Mouse (Mus musculus) lung, embryonic 14.5 days (tissue): ENCODE measurements at regions not wholly inside any gene's neighbourhood (a gene's known extent, or its start where the extent isn't known, plus 50 kb on each side); places are given as distances from the start of the nearest gene placed in this dataset.

ENCODE experiments used
- ATAC-seq: fragments of 200-750 bp; cut with Nextera tagmentation; 2 replicates; pipeline ENCODE4 v1.8.0; 2017; ENCODE audit warnings: mild to moderate bottlenecking, moderate TSS enrichment, moderate library complexity; ENCODE audit not compliant: insufficient read depth
- DNase-seq: peaks from one replicate; pipeline ENCODE4 v3.0.0-alpha.2; 2015
- H3K27ac ChIP-seq: fragments of 300-500 bp; sonication (generic); 2 replicates; pipeline ENCODE4 v1.5.1; 2014; ENCODE audit warnings: low read depth, mild to moderate bottlenecking, moderate library complexity
- H3K27me3 ChIP-seq: fragments of 300-500 bp; sonication (generic); 2 replicates; pipeline ENCODE4 v1.6.1; 2014; ENCODE audit warnings: low read length, control low read depth; ENCODE audit not compliant: insufficient read depth
- H3K36me3 ChIP-seq: fragments of 300-500 bp; sonication (generic); 2 replicates; pipeline ENCODE4 v1.6.1; 2014; ENCODE audit warnings: control low read depth; ENCODE audit not compliant: insufficient read depth
- H3K4me1 ChIP-seq: fragments of 300-500 bp; sonication (generic); 2 replicates; pipeline ENCODE4 v1.6.1; 2014; ENCODE audit warnings: antibody characterized with exemption, control low read depth; ENCODE audit not compliant: insufficient read depth
- H3K4me2 ChIP-seq: fragments of 300-500 bp; sonication (generic); 2 replicates; pipeline ENCODE4 v1.6.1; 2014; ENCODE audit warnings: mild to moderate bottlenecking
- H3K4me3 ChIP-seq: fragments of 300-500 bp; sonication (generic); 2 replicates; pipeline ENCODE4 v1.5.1; 2014; ENCODE audit warnings: low read depth, low read length
- H3K9ac ChIP-seq: fragments of 300-500 bp; sonication (generic); 2 replicates; pipeline ENCODE4 v1.6.1; 2014
- H3K9me3 ChIP-seq: fragments of 300-500 bp; sonication (generic); 2 replicates; pipeline ENCODE4 v1.6.1; 2016; ENCODE audit warnings: low read depth, low read length, control low read depth
- CTCF ChIP-seq: IDR thresholded peaks from 2 replicates; pipeline ENCODE4 v1.5.1; 2016; ENCODE audit warnings: antibody characterized with exemption, low read depth
- WGBS: fragments of 180-500 bp; shearing (Covaris S2); extraction: QIAGEN DNeasy Blood & Tissue Kit; methylation state at CpG from one replicate; pipeline ENCODE4 v1.1.7; 2014; 5-methylcytosine and 5-hydroxymethylcytosine counted together

- Histone ChIP-seq H3K9ac (no peak overlapping the region; the same call in 1 of the 2 replicates), H3K27ac (no peak overlapping the region), H3K4me1 (0 out of 2 replicates have a peak, but pooled peaks cover 10% of the 10 kb centered on the region), H3K36me3 (no peaks in the 10 kb centered on the region), H3K4me3 (no peak overlapping the region), H3K4me2 (no peak overlapping the region), H3K9me3 (no peaks in the 10 kb centered on the region), H3K27me3 (no peaks in the 10 kb centered on the region)
- TF ChIP-seq CTCF = no peak
- 62% methylated on average over 9 of the region's 9 CpGs for WGBS
- ATAC-seq (no peak), DNase-seq (peak; percentile 47)
Measured at GRCm38 (mm10) chr12:8447612-8448011, 52.2 kb downstream of the Rhob start.

GRCm38 (mm10) chr12:8447025-8447424, 52.8 kb downstream of the Rhob start:
- ATAC-seq = peak; percentile 43; the same call in 1 of the 2 replicates
- no peaks in the 10 kb centered on the region for H3K9me3 ChIP-seq
- no peak overlapping the region for H3K9ac ChIP-seq
- H3K4me2 ChIP-seq = no peak overlapping the region
- H3K4me3 ChIP-seq = no peak overlapping the region
- H3K36me3 ChIP-seq = no peaks in the 10 kb centered on the region
- H3K27me3 ChIP-seq = no peaks in the 10 kb centered on the region
- 0 out of 2 replicates have a peak, but pooled peaks cover 8% of the 10 kb centered on the region for H3K4me1 ChIP-seq
- H3K27ac ChIP-seq = no peak overlapping the region
- 7% methylated on average over 7 of the region's 7 CpGs for WGBS
- TF ChIP-seq CTCF = no peak
- DNase-seq = peak; percentile 68

GRCm38 (mm10) chr12:8444975-8445853, 54.6 kb downstream of the Rhob start:
- Histone ChIP-seq H3K27ac (no peak overlapping the region), H3K4me2 (no peak overlapping the region), H3K36me3 (no peaks in the 10 kb centered on the region), H3K27me3 (no peaks in the 10 kb centered on the region), H3K4me3 (no peak overlapping the region), H3K9me3 (no peaks in the 10 kb centered on the region), H3K9ac (no peak overlapping the region), H3K4me1 (0 out of 2 replicates have a peak, but pooled peaks cover 4% of the 10 kb centered on the region)
- TF ChIP-seq CTCF = no peak
- DNase-seq (no peak), ATAC-seq (no peak)
- 75% methylated on average over 13 of the region's 13 CpGs for WGBS

GRCm38 (mm10) chr12:8443917-8444453, 55.8 kb downstream of the Rhob start:
- H3K4me3 ChIP-seq = no peak overlapping the region
- no peak for TF ChIP-seq CTCF
- H3K4me1 ChIP-seq = 0 out of 2 replicates have a peak, but pooled peaks cover 4% of the 10 kb centered on the region
- H3K27ac ChIP-seq = no peak overlapping the region
- no peaks in the 10 kb centered on the region for H3K36me3 ChIP-seq
- DNase-seq (no peak), ATAC-seq (no peak)
- 61% methylated on average over 4 of the region's 4 CpGs for WGBS
- H3K9me3 ChIP-seq = no peaks in the 10 kb centered on the region
- H3K9ac ChIP-seq = no peak overlapping the region
- H3K27me3 ChIP-seq = no peaks in the 10 kb centered on the region
- no peak overlapping the region for H3K4me2 ChIP-seq

- no peak overlapping the region for H3K27ac ChIP-seq
- no peaks in the 10 kb centered on the region for H3K36me3 ChIP-seq
- H3K9me3 ChIP-seq = no peaks in the 10 kb centered on the region
- TF ChIP-seq CTCF = no peak
- H3K27me3 ChIP-seq = no peaks in the 10 kb centered on the region
- no peak overlapping the region for H3K9ac ChIP-seq
- DNase-seq (no peak), ATAC-seq (no peak)
- 0 out of 2 replicates have a peak, but pooled peaks cover 4% of the 10 kb centered on the region for H3K4me1 ChIP-seq
- no peak overlapping the region for H3K4me3 ChIP-seq
- 70% methylated on average over 4 of the region's 4 CpGs for WGBS
- no peak overlapping the region for H3K4me2 ChIP-seq
Measured at GRCm38 (mm10) chr12:8443253-8443661, 56.6 kb downstream of the Rhob start.

GRCm38 (mm10) chr12:8441275-8441674, 58.5 kb downstream of the Rhob start:
- WGBS = 87% methylated on average over 4 of the region's 4 CpGs
- H3K9ac ChIP-seq = no peak overlapping the region
- H3K4me3 ChIP-seq = no peak overlapping the region
- H3K27me3 ChIP-seq = no peaks in the 10 kb centered on the region
- no peak for TF ChIP-seq CTCF
- no peak overlapping the region for H3K4me2 ChIP-seq
- H3K4me1 ChIP-seq = peaks cover 15% of the 10 kb centered on the region
- H3K27ac ChIP-seq = no peak overlapping the region
- no peaks in the 10 kb centered on the region for H3K36me3 ChIP-seq
- ATAC-seq = no peak
- no peak for DNase-seq
- no peaks in the 10 kb centered on the region for H3K9me3 ChIP-seq

GRCm38 (mm10) chr12:8440373-8440772, 59.4 kb downstream of the Rhob start:
- H3K9ac ChIP-seq = no peak overlapping the region
- H3K27me3 ChIP-seq = no peaks in the 10 kb centered on the region
- TF ChIP-seq CTCF = no peak
- no peak overlapping the region for H3K27ac ChIP-seq
- no peaks in the 10 kb centered on the region for H3K9me3 ChIP-seq
- peaks cover 16% of the 10 kb centered on the region for H3K4me1 ChIP-seq
- no peaks in the 10 kb centered on the region for H3K36me3 ChIP-seq
- DNase-seq (no peak), ATAC-seq (no peak)
- no peak overlapping the region for H3K4me2 ChIP-seq
- no peak overlapping the region for H3K4me3 ChIP-seq
- WGBS = 85% methylated on average over 3 of the region's 3 CpGs
